Mouse (Mus musculus): ENCODE results near the gene Macc1.
A peak's percentile ranks its signal among the peaks of the same experiment; 100 is the strongest.
"Not testable (repeated sequence)": the region's sequence is repeated elsewhere in the genome, so short reads cannot be mapped to it uniquely, and the experiment has no call there.

The Macc1 gene

DNA sequence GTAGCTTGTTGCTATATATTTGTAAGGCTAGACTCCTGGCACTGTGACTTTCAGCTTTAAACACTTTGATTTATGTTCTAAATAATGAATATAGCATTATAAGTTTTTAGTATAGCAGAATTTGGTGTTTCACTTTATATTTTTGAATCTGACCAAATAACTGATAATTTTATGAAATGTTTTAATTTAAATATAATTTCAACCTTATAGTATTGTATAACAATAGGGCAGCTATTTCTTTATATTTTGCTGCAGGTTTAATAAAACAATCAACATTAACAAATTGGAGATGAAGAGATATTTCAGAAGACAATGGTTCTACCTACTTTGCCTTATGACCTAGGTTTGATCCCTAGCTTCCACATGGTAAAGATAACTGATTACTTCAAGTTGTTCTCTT, at the start of gene Macc1:
Macc1 (plus strand) TSS at position 301 of the 400 bp plus-strand sequence.
- DNase-seq (ENCODE audit: low read depth), result no peak

DNA sequence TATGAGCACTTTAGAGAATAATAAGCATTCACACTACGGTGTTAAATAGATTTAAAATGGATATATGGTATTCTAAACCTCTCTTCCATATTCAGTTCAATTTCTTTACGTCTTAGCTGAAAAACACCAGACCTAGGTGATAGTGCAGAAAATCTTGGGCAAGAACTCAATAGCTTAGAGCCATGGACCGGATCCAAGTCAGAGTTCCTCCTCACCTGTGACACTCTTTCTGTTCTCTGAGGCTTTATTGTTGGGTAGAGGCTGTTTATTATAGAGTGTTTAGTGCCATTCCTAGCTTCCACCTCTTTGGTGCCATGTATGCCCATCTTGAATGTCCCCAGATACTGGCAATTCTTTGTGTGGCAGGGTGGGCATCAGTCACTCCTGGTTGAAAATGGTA, 49.6 kb upstream of the Macc1 start:
- DNase-seq (ENCODE audit: low read depth), result no peak

DNA sequence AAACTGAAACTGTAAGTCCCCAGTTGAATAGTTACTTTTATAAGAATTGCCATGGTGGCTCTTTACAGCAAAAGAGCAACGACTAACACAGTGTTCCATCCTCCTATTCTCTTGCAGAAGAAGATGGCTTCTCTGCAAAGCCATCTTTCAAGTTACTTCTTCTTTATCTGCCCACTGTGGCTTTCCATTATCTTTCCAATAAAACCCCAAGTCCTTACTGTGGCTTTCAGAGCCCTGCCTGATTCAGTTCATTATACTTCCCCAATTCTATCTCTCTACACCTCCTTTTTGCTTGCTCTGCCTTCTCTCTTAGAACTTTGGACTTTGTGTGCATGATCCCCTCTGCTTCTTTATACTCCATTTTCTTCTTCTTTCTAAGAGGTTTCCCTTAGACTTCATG, 45.3 kb upstream of the Macc1 start:
- DNase-seq (ENCODE audit: low read depth), result no peak

DNA sequence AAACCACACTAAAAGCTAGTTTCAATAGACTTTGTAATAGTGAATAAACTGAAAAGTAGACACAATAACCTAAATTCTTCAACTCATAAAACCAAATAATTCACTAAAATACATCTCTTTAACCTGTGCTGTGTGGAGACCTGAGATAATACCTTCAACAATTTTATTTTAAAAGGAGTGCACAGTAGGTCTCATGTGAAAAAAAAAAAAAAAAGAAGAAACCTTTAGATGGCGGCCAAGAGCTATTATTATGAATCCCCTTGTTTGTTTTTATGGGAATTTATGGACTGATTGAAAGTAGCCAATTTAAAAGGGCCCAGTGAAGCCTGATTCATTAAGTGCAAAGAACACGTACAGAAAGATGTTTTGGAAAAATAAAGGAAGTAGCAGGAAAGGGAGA, 44.0 kb upstream of the Macc1 start:
- DNase-seq (ENCODE audit: low read depth), result no peak

DNA sequence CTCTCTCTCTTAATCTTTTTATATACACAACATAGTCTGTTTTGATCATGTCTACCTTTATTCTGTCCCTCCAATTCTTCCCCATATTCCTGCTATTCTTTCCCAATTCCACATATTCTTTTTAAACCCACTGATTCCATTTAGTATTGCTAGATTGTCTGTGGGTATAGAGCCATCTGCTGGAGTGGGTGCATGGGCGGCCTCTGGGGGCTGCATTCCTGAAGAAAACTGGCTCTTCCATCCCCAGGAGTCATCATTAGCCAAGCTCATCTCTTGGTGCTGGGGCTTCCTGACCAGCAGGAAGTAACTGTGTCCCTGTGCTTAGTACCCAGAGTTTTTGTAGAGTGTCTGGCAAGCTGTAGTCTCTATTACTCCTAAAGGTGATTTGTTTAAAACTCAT, 42.1 kb upstream of the Macc1 start:
- no peak for DNase-seq (ENCODE audit: low read depth)

DNA sequence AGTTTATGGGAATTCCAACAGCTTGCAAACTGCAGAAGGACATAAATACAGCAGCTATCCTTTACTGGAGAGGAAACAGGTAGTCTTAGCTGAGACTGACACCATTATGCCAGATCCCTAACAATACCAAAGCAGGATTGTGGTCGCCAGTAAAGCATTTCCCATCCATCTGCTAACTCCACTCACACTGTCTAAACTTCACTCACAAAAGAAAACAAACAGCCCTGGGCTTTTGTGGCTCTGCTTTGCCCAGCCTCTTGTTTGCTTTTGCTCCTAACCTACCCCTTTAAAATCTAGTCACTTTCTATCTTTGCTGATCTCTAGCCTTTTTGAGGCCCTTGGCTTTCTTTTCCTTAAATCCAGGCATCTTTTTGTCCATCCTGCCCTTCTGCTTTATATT, 40.5 kb upstream of the Macc1 start:
- DNase-seq (ENCODE audit: low read depth), result no peak

DNA sequence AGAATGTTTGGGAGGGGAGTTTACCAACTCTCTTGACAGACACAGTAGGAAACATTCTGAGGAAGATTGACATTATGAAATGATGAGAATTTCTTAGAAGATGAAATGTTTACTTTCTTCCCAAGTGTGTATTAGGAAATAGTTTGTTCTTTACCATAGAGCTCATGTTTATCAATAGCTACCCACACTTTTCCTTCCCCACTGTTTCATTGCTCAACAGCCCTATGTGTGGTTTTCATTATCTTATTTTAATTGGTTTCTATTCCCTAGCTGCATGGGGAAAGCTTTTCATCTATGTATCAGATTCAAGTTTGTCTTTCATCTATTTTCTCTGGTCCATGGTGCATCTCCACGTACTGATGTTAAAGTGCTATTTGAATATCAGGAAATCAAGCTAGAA, 37.8 kb upstream of the Macc1 start:
- no peak for DNase-seq (ENCODE audit: low read depth)

DNA sequence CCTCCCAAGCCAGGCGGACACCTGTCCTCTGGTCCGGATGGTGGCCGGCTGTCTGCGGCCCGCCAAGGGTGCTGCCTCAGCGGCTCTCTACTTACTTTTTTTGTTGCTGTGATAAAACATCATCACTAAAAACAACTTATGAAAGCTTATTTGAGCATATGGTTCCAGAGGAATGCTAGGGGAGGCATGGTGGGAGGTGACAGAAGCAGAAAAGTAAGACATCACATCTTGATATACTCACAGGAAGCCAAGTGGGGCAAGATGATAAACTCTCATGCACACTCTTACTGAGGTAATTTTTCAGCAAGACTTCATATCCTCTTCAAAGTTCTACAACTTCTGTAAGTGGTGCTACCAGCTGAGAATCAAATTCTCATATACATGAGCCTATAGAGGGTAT, 22.5 kb upstream of the Macc1 start:
- DNase-seq (ENCODE audit: low read depth), result no peak

DNA sequence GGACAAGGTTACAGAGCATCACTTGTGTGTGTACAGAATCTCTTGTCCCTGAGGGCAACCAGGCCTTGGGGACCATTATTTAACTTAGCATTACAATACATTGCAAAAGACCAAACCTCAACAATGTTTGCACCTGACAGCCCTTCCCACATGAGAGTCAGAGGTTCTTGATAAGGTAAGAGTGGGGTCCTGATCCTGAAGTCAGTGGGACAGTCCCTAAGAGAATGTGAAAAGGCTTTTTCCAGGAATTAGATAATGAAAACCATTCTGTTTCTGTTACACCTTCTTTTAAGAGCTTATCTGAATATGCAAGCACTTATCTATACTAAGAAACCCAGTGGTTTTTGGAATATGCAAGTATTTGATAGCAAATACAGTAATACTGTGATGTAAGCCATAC, 10.5 kb upstream of the Macc1 start:
- DNase-seq (ENCODE audit: low read depth), result no peak

DNA sequence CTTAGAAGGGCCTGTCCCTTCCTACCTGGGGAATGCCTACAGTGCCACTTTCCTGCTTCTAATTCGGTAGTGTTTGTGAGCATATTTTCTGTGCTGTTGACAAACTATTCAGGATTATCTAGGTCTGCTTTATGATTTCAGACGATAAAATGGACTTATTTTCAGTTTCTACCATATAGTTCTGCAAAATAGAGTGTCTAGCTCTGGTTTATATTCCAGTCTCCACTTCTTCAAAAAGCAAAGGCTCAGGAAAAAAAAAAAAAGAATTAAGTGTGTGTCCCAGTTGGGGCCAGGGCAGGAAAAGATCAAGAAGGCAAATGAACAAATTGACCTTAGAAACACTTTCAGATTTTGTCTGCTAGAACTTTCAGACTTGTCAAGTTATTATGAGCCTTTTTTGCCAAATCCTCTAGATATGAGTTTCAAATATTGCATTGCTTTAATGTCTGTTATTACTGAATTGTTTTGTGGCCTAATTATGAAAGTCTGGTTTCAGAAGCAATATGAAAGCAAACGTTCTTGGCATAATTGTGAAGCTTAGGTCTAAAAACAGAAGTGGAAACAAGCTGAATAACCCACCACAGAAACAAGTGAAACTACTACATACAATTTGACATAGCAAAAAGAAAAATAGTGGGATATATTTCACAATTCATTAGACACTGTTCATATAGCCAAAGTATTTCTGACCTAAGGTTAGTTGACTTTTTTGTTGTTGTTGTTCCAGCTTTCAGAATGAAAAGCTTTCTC, 881 bp upstream of the Macc1 start:
- no peak for DNase-seq (ENCODE audit: low read depth)

DNA sequence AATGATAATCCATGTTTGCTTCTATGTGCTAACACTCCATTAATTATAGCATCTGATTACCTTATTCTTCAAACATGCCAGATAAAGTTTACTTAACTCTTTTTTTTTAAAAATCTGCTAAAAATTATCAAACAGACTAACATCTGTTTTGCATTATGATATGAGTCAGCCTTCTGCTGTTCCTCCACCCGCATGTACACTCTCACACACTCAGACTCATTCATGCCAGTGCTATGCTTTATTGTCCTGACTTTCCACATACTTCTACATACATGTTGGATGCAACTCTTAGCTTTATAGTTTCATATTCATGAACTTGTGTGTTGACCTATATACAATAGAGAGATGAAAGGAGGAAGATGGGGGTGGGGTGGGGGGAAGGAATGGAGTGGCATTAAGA, 4.7 kb downstream of the Macc1 start:
- peak; percentile 45 for DNase-seq (ENCODE audit: low read depth)

DNA sequence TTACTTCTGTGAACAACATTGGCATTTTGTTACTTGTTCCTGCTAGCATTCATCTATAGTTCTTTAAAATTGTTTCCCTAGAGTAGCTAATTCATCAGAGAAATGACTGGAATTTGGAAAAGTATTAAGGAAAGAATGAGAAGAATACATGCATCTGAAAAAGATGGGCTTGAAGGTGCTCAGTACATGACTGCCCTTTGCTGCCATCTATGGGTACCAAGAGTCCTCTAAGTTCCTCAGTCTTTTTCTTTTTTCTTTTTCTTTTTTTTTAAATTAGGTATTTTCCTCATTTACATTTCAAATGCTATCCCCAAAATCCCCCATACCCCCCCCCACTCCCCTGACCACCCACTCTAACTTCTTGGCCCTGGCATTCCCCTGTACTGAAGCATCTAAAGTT, 11.3 kb downstream of the Macc1 start:
- no peak for DNase-seq (ENCODE audit: low read depth)

DNA sequence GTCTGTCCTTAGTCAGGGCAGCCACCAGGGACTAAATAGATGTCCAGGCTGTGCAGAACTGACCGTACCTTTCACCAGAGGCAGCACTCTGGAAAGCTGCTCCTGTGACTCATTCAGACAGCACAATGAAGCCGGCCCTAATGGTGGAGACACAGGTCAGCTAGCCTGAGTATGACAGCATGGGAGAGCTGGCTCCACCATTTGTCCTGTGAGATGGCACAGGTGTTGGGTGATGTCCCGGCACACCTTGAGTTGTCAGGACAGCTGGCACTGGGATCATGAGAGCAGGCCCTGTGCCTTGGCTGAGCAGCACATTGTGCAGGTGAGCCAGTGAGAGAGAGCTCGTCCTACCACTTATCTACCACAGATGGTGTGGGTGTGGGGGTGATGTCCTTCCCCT, 16.6 kb downstream of the Macc1 start:
- DNase-seq (ENCODE audit: low read depth), result no peak

DNA sequence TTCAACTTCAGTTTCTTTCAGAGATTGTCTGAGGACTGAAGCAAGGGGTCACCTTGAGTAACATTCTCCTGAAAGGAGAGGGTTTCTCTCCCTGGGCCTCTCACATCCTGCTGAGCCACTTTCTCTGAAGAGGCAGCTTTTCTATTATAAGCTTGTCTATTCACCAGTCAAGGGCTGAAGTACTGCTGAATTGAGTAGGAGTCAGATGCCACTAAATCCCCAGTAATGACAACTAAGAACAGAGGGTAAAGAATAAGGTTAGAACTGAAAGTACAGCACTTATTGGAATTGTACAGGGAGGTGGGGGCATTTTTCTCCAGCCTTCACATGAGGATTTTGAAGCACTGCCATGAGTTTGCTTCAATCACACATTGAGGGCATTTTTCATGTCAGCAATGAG, 19.3 kb downstream of the Macc1 start:
- no peak for DNase-seq (ENCODE audit: low read depth)

DNA sequence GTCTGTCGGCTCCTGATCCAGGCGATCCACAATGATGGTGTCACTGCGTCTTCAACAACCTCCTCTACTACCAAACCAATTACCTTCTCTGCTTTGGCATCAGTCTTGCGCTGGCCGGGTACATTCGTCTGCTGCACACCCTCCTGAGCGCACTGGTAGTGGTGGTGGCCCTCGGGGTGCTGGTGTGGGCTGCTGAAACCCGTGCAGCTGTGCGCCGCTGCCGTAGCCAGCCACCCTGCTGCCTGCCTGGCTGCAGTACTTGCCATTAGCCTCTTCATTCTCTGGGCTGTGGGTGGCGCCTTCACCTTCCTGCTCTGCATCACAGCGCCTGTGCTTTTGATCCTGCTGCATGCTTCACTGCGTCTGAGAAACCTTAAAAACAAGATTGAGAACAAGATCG, 38.5 kb downstream of the Macc1 start:
- DNase-seq (ENCODE audit: low read depth), result not testable (repeated sequence)

DNA sequence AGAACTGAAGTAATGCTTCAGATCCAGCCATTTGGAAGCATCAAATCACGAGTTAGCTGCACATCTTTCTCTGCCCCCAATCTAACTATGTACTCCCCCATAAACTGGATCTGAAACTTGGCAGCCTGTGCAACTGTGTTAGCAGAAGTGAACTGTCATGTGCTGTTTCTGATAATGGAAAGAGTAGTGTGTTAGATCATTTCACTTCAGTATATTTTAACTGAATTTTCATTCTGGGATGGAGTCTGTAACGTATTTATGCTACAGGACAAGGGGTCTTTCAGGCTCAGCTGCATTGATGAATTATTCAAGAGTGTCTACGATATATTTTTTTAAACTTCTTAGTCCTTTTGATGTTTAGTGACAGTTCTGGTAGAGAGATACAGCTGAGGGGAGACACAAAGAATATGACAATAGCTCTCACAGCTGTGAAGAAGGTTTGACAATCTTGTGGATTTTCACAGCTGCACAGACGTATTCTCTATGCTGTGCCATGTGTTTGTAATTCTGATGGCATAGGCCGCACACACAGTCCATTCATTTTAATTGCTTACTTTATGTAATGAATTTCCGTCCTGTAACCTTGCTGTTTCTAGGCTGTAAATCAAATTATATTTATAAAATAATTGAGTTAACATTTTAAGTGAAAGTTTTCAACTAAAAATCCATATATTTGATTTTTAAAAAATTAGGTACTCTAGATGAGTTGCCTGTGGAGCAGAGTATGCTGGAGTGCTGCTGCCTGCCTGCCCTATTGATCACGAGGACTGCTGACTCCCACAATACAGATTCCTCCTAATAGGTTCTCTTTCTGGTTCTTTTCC, 43.6 kb downstream of the Macc1 start:
- DNase-seq (ENCODE audit: low read depth), result no peak

DNA sequence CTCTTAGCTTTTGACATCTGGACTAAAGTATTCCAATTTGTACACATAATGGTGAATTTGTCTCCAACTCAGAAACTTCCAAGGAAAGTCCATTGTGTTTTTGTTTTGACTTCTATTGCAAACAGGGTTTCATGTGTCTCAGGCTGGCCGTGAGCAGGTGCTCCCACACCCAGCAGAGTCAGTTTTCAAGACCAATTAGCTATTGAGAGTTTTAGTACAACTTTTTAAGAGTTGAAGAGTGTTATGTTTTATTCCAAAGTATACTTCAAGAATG, 44.1 kb downstream of the Macc1 start:
- no peak for DNase-seq (ENCODE audit: low read depth)

DNA sequence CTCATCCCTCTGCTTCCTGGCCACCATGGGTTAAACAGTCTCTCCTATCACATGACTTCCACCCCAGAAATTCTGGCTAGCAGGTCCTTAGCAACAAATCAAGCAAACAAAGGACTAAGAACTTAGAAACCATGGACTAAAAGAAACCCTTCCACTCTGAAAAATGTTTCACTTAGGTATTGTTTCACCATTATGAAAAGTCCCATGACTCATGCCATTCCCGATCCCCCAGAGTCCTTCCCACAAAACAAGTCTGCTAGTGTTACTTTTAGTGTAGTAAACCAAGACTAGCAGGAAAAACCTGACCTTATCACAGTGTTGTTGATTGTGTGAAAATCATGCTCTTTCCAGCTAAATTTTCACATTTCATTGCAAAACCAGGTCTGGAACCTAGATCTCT, 51.0 kb downstream of the Macc1 start:
- peak; percentile 79 for DNase-seq (ENCODE audit: low read depth)

DNA sequence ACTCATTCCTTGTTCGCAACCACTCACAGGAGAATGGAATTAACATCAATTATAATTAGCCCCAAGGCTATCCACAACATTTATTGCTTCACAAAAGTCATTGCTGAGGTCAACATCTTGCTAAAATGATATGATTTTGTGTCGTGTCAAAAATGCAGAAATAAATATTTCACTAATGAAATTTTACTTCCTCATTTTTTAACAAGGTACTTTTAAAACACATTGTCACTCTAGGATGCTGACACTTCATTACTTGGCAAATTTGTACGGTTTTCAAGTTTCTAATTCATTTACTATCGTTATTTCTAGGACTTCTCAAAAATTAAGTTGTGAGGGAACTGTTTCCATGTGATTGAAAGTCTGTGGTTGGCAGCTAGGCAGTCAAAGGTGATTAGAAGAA, 55.8 kb downstream of the Macc1 start:
- DNase-seq (ENCODE audit: low read depth), result no peak

DNA sequence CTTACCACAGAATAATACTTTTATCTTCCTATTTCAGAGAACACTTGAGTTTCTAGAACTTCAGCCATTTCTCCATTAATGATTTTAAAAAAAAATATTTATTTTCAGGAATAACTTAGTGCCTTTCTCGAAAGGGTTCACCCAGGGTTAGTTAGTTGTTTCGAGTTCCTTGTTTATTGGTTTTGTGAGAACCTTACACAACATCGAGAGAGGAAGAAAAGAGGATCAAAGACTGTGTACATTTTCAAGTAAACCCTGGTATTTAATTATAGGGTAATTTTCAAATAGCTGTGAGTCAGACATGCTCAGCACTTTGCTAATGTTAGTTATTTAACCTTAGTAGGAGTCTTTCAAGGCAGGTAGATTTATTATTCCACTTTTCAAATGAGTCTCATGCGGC, 58.3 kb downstream of the Macc1 start:
- no peak for DNase-seq (ENCODE audit: low read depth)

DNA sequence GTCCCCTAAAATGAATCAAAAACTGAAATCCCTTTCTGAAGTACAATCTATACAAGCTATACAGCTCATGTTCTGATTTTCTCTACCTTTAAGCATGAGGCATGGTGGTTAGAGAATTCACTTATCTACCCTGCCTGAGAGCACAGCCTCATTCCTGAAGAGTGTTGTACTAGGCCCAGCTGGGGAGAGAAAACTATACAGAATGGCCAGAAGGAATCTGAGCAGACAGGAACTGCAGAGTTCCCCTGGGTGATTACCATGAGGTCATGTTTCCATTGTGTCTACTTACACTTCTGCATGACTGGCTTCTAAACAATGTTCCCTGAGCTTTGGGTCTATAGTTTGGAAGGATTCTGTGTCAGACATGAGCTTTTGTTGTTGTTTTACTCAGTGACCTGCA, 62.8 kb downstream of the Macc1 start:
- no peak for DNase-seq (ENCODE audit: low read depth)

DNA sequence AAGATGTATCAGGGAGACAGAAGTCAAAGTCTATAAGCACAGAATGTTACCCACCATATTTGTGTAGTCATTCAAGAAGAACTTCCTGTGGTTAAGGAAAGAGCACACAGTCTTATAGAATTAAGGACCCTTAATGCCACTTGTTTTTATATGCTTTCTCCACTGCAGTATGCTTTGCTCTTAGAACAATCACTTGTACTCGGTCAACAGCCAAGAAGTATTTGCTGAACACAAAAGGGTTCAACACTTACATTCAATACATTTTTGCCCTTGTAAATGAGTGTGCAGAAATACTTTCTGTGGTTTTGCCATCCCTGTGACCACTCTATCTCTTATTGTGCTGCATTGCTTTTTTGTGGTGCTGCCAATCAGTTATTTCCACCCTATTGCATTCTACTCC, 67.8 kb downstream of the Macc1 start:
- no peak for DNase-seq (ENCODE audit: low read depth)

DNA sequence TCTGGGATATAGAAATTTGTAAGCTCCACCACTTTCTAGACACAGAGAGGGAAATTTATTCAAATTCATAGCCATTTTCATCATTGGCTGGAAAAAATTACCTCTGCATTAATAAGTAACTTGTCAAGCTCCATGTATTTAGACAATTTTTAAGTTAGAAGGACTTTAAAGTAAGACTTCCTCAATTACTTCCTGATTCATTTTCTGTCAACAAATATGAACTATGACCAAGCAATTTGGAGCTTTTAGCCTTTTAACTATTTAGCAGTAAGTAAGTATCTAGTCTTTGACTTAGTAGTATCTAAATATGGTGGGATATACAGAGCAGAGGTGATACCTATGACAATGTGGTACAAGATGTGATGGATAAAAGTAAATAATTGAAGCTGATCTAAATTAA, 72.2 kb downstream of the Macc1 start:
- no peak for DNase-seq (ENCODE audit: low read depth)

DNA sequence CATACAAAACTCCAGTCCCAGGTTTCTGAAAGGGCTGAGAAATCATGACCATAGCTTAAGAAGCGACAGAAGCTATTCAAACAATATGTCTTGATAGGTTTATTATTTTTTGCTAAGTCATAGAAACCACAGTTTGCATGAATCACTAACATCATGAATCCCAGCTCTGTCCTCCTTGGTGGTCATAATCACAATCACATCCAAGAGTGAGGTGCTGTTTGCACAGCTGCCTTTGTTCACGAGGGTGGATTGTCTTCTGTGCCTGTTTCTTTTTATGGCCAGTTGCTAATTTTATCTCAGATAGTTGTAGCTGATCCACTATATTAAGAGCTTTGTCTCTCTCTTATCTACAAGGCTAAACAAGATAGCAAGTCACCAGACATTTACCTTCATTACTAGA, 72.6 kb downstream of the Macc1 start:
- DNase-seq (ENCODE audit: low read depth), result no peak
